Mouse (Mus musculus): Measurements from ENCODE around the gene Shisal2a. TPM values are rescaled to one million over a fixed set of nuclear protein-coding genes. Genes with fewer than 3 reads are reported as not detected.
"Not testable (repeated sequence)": the region's sequence is repeated elsewhere in the genome, so short reads cannot be mapped to it uniquely, and the experiment has no call there.

Shisal2a gene
- polyA plus RNA-seq, 1 experiment from 2014 or later = 0.53 TPM

DNA sequence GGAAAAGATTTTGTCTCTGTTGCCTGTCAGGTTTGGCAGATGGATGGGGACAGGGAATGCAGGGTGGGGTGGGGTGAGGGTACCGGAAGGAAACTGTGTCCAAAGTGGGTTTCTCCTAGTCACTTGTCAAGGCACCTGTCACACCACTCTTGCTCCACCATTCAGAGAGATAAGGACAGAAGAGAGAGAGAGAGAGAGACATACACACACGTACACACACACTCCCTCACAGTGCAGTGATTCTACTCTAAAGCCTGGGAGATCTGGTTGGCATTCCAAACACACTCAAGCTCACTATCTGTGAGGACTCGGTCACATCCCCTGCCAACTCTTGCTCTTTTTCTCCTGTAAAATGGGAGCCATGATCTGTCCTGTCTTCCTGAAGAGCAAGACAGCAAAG lies 11.0 kb downstream of the Shisal2a start:
- no peak overlapping the region for H3K9ac ChIP-seq
- no peaks in the 10 kb centered on the region for H3K27me3 ChIP-seq
- ATAC-seq (ENCODE audit: low read depth) (no peak), DNase-seq (no peak)
- WGBS (ENCODE audit: insufficient replicate concordance) = 47% methylated on average over 3 of the region's 3 CpGs
- no peak overlapping the region for H3K27ac ChIP-seq
- no peak overlapping the region for H3K4me2 ChIP-seq
- no peak overlapping the region for H3K4me3 ChIP-seq (replicated peaks)
- H3K9me3 ChIP-seq (replicated peaks) = no peaks in the 10 kb centered on the region
- H3K36me3 ChIP-seq = no peaks in the 10 kb centered on the region
- H3K4me1 ChIP-seq (replicated peaks) = peaks cover 7% of the 10 kb centered on the region

DNA sequence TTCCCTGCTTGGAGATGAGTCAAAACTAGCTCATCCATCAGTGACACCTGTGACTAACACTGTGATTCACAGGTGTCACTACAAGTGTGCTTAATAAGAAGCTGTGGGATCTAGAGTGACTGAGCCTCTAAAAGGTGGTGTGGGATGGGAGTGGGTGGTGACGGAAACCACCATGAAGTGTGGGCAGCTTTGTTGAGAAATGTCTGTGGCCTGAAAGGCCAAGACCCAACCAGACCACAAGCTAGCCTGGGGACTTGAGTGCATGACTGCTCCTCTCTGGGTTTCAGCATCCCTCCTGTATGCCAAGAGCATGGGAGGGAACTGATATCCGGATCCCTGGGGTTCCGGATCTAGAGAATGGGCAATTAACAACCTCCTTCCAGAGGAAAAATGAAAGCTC lies 11.7 kb downstream of the Shisal2a start:
- Histone ChIP-seq H3K4me1 (replicated peaks) (peaks cover 7% of the 10 kb centered on the region), H3K4me2 (no peak overlapping the region), H3K9me3 (replicated peaks) (no peaks in the 10 kb centered on the region), H3K9ac (no peak overlapping the region), H3K36me3 (no peaks in the 10 kb centered on the region), H3K27me3 (no peaks in the 10 kb centered on the region), H3K27ac (no peak overlapping the region), H3K4me3 (replicated peaks) (no peak overlapping the region)
- no peak for ATAC-seq (ENCODE audit: low read depth)
- 71% methylated on average over 3 of the region's 3 CpGs for WGBS (ENCODE audit: insufficient replicate concordance)
- no peak for DNase-seq

DNA sequence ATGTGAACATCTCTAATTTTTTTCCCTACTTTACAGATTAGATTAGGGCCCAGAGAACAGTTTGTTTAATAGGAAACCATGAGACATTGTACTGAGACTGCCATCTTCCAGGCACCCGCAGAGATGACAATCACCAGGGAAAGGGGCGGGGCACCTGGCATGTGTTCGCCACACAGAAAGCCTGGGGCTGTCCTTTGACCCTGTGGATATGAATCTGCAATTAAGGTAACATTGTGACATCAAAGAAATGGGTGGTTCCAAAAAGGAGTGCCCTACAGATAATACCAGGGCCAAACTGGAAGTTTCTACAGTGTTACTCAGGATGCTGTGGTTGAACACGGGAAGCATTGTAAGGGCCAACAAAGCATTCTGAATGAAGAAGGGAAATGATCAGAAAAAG lies 12.7 kb downstream of the Shisal2a start:
- Histone ChIP-seq H3K9me3 (replicated peaks) (no peaks in the 10 kb centered on the region), H3K4me1 (replicated peaks) (peaks cover 7% of the 10 kb centered on the region), H3K27me3 (no peaks in the 10 kb centered on the region), H3K4me3 (replicated peaks) (no peak overlapping the region), H3K27ac (no peak overlapping the region), H3K36me3 (no peaks in the 10 kb centered on the region), H3K9ac (no peak overlapping the region), H3K4me2 (no peak overlapping the region)
- DNase-seq (no peak), ATAC-seq (ENCODE audit: low read depth) (no peak)
- 33% methylated on average over 4 of the region's 4 CpGs for WGBS (ENCODE audit: insufficient replicate concordance)

DNA sequence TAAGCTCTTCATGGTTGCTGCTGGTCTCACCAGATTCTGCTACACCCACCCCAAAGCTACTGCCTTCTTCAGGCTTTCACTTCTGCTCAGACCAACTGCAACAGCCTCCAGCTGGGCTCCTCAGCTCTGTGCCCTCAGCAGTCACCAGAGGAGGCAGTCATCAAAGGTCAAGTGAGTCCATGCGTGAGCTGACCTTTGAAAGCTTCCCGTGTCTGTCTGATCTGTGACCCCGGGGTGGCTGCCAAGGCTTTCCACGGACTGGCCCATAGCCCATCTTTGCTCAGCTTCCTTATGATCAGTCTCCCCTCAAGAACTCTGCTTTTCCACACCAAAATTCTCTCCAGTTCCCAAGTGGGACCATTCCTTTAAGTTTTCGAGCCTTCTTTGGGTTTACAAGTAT lies 13.9 kb downstream of the Shisal2a start:
- Histone ChIP-seq H3K27me3 (no peaks in the 10 kb centered on the region), H3K4me3 (replicated peaks) (no peak overlapping the region), H3K4me1 (replicated peaks) (peaks cover 8% of the 10 kb centered on the region), H3K9me3 (replicated peaks) (no peaks in the 10 kb centered on the region), H3K4me2 (no peak overlapping the region), H3K27ac (no peak overlapping the region), H3K9ac (no peak overlapping the region), H3K36me3 (no peaks in the 10 kb centered on the region)
- no peak for DNase-seq
- 30% methylated on average over 5 of the region's 5 CpGs for WGBS (ENCODE audit: insufficient replicate concordance)
- ATAC-seq (ENCODE audit: low read depth) = 0 out of 2 replicates have a peak, but pooled peaks have one; percentile 43

DNA sequence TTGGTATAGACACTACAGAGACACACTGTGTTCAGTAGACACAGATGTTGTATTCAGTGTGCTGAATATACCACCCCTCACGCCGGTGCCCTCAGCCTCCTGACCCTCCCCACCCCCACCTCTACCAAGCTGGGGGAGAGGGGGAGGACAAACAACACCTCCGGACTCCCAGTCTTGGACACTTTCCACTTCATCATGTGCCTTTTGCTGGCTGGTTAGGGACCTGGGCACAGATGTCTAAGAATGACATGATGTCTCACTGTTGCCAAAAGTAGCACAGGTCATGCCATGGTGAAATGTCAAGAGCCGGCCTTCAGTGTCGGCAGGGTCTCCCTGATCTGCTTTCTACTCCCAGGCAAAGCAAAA lies 19.1 kb downstream of the Shisal2a start:
- no peak overlapping the region for H3K4me3 ChIP-seq (replicated peaks)

DNA sequence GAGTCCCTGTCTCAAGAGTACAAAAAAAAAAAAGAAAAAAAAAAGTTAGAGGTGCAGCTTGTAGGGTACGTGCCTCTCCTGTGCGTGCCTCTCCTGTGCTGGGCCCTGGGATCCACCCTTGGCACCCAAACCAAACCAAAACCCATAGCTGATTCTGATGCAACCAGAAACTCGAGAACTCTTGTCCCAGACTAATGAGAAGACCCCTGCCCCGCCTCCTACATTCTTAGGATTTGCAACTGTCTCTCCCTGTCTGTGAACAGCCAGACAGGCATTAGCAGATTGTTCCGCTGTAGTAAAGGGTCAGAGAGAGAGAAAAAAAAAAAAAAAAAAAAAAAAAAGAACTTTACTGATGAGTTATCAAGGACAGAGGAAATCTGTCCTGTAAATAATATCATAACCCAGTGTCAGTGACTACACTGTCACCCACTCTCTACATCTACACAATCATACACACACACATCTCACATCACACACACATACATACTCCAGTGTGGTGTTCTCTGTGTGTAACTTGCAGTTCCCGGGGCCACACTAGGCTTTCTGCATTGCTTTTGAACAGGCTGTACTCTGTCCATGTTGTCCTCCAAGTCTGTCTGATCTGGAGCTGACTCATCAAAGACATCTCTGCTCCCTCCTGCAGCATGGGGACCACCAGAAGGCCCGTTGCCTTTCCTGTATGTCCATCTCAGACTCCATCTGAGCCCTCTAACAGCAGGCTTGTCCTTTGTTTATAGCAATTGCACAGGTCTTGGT lies 19.6 kb downstream of the Shisal2a start:
- Histone ChIP-seq H3K9ac (peak overlapping the region; percentile 26; the same call in 1 of the 2 replicates), H3K4me2 (no peak overlapping the region), H3K4me3 (replicated peaks) (no peak overlapping the region), H3K4me1 (replicated peaks) (peaks cover 25% of the 10 kb centered on the region), H3K9me3 (replicated peaks) (no peaks in the 10 kb centered on the region), H3K27ac (peak overlapping the region; percentile 68), H3K36me3 (no peaks in the 10 kb centered on the region), H3K27me3 (peaks cover 29% of the 10 kb centered on the region)
- 42% methylated on average over 7 of the region's 7 CpGs for WGBS (ENCODE audit: insufficient replicate concordance)
- DNase-seq (no peak), ATAC-seq (ENCODE audit: low read depth) (no peak)

More for the DNA sequence above, 19.1 kb downstream of the Shisal2a start:
- ATAC-seq (ENCODE audit: low read depth) (no peak), DNase-seq (no peak)
- Histone ChIP-seq H3K27me3 (peaks cover 24% of the 10 kb centered on the region), H3K36me3 (no peaks in the 10 kb centered on the region), H3K4me1 (replicated peaks) (peaks cover 19% of the 10 kb centered on the region), H3K9ac (no peak overlapping the region), H3K4me2 (no peak overlapping the region), H3K9me3 (replicated peaks) (no peaks in the 10 kb centered on the region), H3K27ac (no peak overlapping the region)
- WGBS (ENCODE audit: insufficient replicate concordance) = 43% methylated on average over 5 of the region's 5 CpGs

DNA sequence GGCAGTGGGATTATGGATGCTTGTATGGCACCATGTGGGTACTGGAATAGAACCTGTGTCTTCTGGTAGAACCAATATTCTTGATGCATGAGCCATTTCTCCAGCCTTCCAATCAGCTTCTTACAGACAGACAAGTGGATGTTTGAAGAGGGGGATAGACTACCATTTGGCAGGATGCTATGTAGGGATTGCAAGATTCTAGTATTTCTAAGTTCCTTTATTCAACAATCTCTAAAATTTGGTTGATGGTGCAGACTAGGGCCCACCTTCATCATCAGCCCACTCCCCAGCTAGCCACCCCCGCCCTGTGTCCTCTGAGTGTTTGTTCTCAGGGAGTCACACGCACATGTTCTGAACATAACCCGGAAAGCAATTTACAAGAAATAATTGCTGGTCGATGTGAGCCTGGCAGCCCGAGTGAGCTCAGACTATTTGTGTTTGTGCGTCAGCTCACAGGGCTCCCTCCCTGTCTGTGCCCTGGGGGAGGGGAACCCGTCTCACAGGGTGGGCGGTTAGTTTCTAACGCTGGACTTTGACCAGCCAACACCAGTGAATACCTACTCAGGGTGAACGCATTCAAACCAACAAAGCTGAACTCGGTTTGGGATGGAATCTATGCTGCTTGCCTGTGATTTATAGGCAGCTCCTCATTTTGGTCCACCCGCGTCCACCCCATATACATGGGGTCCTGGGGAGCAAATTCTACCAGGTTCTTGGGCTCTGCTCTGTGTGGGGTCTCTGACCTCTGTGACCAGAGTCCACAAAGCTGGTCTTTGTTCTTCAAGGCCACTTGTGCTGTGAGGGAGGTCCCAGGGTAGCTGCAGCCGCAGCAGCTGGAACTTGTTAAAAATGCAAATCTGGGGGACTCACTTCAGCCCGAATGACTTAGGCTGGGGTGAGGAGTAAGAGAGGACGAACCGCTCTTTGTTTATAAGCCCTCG lies 20.6 kb downstream of the Shisal2a start:
- Histone ChIP-seq H3K27me3 (peaks cover 33% of the 10 kb centered on the region), H3K9me3 (replicated peaks) (no peaks in the 10 kb centered on the region), H3K4me1 (replicated peaks) (peaks cover 22% of the 10 kb centered on the region), H3K36me3 (no peaks in the 10 kb centered on the region), H3K4me2 (peak overlapping the region; percentile 33; the same call in 1 of the 2 replicates), H3K27ac (peak overlapping the region; percentile 68), H3K9ac (peak overlapping the region; percentile 26; the same call in 1 of the 2 replicates), H3K4me3 (replicated peaks) (no peak overlapping the region)
- WGBS (ENCODE audit: insufficient replicate concordance) = 29% methylated on average over 18 of the region's 18 CpGs
- ATAC-seq (ENCODE audit: low read depth) (peak; percentile 67; the same call in 1 of the 2 replicates), DNase-seq (no peak)

DNA sequence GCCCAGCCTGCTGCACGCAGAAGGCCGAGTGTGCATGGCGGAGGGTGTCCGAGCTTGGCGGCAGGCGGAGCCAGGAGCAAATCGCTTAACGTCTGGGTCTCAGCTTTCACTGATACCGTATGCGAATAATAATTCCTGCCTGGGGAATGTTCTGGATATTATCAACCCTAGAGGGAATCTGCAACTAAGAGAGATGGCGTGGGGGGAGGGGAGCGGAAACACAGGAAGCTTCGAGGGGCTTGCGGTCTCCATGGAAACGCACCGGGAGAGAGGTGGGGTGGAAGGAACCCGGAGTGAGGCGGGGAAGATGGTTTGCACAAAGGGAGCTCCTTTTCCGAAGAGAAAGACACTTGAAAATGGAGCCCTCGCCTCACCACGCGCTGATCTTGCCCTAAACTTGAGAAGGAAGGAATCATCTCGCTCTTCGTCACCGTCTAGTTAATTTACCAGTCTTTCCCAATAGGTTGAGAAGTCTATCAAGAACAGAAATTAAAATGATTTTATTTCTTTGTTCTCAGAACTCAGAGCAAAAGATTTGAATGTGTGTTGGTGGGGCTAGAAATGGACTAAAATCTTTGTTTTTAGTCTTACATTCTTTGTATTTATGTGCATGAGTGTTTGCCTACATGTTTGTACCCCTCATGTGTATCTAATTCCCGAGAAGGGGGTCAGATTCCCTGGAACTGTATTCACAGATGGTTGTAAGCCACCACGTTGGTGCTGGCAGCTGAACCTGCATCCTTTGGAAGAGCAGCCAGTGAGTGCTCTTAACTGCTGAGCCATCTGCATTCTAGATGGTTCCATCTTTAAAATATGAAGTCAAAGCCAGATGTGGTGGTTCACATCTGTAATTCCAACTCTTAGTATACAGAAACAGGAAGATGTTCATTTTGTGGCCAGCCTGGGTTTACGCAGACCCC lies 22.8 kb downstream of the Shisal2a start:
- DNase-seq = no peak
- H3K4me3 ChIP-seq (replicated peaks) = peak overlapping the region; percentile 16
- no peak overlapping the region for H3K27ac ChIP-seq
- no peak overlapping the region for H3K9ac ChIP-seq
- no peak for ATAC-seq (ENCODE audit: low read depth)
- H3K27me3 ChIP-seq = peaks cover 33% of the 10 kb centered on the region
- no peaks in the 10 kb centered on the region for H3K9me3 ChIP-seq (replicated peaks)
- 12% methylated on average over 28 of the region's 28 CpGs for WGBS (ENCODE audit: insufficient replicate concordance)
- no peaks in the 10 kb centered on the region for H3K36me3 ChIP-seq
- peaks cover 22% of the 10 kb centered on the region for H3K4me1 ChIP-seq (replicated peaks)
- H3K4me2 ChIP-seq = peak overlapping the region; percentile 49

DNA sequence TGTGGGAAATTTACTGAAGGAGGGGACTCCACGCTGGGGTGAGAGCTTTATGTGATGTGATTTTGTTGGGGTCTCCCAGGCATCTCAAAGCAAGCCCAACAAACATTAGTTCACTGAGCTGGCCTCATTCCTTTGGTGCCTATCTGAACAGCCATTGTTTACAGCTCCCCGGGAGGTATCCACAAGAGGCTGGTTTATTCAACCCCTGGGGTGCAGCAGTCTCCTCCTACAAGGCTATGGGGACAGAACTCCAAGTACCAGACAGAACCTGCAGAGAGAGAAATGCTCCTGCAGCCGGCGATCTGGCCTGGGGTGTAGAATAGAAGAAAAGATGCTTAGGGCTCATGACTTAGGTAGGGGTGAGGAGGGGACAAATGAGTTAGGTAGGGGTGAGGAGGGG lies 24.7 kb downstream of the Shisal2a start:
- Histone ChIP-seq H3K36me3 (no peaks in the 10 kb centered on the region), H3K9me3 (replicated peaks) (no peaks in the 10 kb centered on the region), H3K4me2 (no peak overlapping the region), H3K4me3 (replicated peaks) (no peak overlapping the region), H3K27me3 (peaks cover 33% of the 10 kb centered on the region), H3K4me1 (replicated peaks) (peaks cover 27% of the 10 kb centered on the region), H3K27ac (no peak overlapping the region), H3K9ac (no peak overlapping the region)
- ATAC-seq (ENCODE audit: low read depth) = no peak
- no peak for DNase-seq
- WGBS (ENCODE audit: insufficient replicate concordance) = 43% methylated on average over 4 of the region's 4 CpGs

DNA sequence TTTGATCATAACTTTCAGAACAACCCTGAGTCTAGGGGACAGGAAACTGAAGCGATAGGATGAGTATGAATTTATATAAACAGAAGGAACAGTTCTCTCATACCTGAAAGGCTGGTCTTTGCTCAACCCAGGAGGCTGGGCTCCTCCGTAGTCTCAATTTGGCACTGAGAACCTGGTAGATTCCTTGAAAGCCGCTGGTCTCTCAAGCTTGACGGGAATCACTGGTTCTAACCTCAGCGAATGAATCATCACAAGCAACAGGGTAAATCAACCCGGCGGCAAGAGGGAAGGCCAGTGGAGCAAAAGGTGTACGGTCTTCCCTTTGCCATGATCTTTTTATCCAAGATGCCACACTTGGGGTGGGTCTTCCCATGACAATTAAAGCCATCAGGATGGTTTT lies 25.7 kb downstream of the Shisal2a start:
- H3K27ac ChIP-seq = no peak overlapping the region
- no peak overlapping the region for H3K4me2 ChIP-seq
- H3K4me1 ChIP-seq (replicated peaks) = peaks cover 31% of the 10 kb centered on the region
- H3K36me3 ChIP-seq = no peaks in the 10 kb centered on the region
- peaks cover 27% of the 10 kb centered on the region for H3K27me3 ChIP-seq
- no peak overlapping the region for H3K9ac ChIP-seq
- H3K4me3 ChIP-seq (replicated peaks) = no peak overlapping the region
- WGBS (ENCODE audit: insufficient replicate concordance) = 78% methylated on average over 8 of the region's 8 CpGs
- DNase-seq = no peak
- no peaks in the 10 kb centered on the region for H3K9me3 ChIP-seq (replicated peaks)
- no peak for ATAC-seq (ENCODE audit: low read depth)

DNA sequence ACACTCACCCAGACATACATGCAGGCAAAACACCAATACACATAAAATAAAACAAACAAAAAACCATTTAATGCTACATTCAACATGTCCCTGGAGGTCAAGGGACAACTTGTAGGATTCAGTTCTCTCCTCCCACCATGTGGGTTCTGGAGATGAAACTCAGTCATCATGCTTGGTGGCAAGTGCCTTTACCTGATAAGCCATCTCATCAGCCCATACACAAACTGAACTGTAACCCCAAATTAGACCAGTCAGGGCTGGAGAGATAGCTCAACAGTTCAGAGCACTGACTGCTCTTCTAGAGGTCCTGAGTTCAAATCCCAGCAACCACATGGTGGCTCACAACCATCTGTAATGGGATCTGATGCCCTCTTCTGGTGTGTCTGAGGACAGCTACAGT lies 29.6 kb downstream of the Shisal2a start:
- DNase-seq (peak; percentile 33), ATAC-seq (ENCODE audit: low read depth) (peak; percentile 56)
- H3K27me3 ChIP-seq = not testable (repeated sequence)

More for the DNA sequence above, 29.6 kb downstream of the Shisal2a start:
- H3K27ac ChIP-seq; H3K9me3 ChIP-seq (replicated peaks); H3K4me3 ChIP-seq (replicated peaks); H3K9ac ChIP-seq; H3K4me2 ChIP-seq; H3K36me3 ChIP-seq: not testable (repeated sequence)
- peaks cover 46% of the 10 kb centered on the region for H3K4me1 ChIP-seq (replicated peaks)
